Mouse (Mus musculus): ENCODE data around the gene Tex33.

GRCm38 (mm10) chr15:78403896-78404295, 8.2 kb upstream of the Tex33 start:
- TF ChIP-seq POLR2A (IDR thresholded peaks at IDR 0.05; ENCODE audit: borderline replicate concordance, extremely low read depth, insufficient read depth, insufficient read length, poor library complexity, severe bottlenecking) (no peak), CTCF (IDR thresholded peaks at IDR 0.05; ENCODE audit: borderline replicate concordance, extremely low read depth, insufficient read depth, insufficient read length) (no peak)
